Mouse (Mus musculus): Measurements from ENCODE around the gene Pla2g2f.

Pla2g2f gene

GRCm38 (mm10) chr4:138757416-138757815 is at the start of gene Pla2g2f:
TSS of gene Pla2g2f (minus strand) at chr4:138757626.
- no peak for DNase-seq (ENCODE audit: low spot score)

GRCm38 (mm10) chr4:138806920-138807541 is 49.6 kb upstream of the Pla2g2f start:
- no peak for DNase-seq (ENCODE audit: low spot score)

DNA sequence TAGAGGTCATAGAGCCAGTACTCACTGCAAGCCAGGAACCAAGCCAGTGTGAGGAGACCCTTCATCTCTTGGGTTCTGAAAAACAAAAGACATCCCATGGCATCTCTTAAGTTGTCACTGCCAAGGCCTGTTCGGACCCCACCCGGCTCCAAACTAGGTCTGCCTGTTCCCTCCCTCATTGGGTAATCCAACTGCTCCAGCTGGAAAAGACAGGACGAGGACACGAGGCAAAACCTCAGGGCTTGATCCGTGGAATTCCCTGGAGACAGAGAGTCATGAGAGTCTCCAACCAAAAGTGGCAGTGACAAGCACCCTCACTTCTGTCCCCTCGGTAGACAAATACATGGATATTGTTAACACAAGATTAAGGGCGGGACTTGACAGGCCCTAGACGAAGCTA is 48.7 kb upstream of the Pla2g2f start:
- no peak for DNase-seq (ENCODE audit: low spot score)

- DNase-seq (ENCODE audit: low spot score) = no peak
Measured at GRCm38 (mm10) chr4:138805248-138805647, 47.8 kb upstream of the Pla2g2f start.

DNA sequence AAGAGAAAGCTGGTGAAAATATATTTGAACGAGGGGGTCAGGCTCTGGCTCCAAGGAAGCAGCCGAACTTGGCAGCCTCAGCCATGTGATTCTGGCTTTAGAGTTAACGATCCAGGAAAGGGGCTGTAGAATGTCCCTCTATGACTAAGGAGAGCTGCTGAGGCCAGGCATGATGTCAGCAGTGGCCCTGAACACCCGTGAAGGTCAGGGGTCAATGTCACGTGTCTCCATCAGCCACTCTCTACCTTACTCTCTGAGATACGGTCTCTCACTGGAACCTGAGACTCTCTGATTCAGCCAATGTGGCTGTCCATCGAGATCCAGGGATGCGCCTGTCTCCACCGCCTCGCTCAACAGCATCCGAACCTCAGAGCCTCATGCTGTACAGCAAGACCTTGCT is 45.5 kb upstream of the Pla2g2f start:
- no peak for DNase-seq (ENCODE audit: low spot score)

DNA sequence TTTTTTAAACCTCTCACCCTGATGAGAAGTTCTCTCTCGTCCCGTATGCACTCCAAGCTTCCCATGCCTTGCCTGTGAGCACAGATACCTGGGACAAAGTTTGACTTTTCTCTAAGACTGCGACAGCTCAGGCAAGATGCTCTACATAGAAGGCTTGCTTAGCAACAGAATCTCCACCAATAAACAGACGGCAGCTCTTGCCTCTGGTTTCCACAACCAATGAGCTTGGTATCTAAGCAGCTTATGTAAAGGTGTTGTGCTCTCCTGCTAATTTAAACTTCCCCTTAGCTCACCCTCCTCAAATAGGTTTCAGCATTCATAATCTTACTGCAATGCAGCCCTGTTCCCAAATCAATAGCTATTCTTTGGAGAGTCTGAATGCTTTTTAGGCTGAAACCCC is 44.2 kb upstream of the Pla2g2f start:
- no peak for DNase-seq (ENCODE audit: low spot score)

- DNase-seq (ENCODE audit: low spot score) = no peak
Measured at GRCm38 (mm10) chr4:138800134-138800744, 42.8 kb upstream of the Pla2g2f start.

- DNase-seq (ENCODE audit: low spot score) = no peak
Measured at GRCm38 (mm10) chr4:138797217-138797570, 39.8 kb upstream of the Pla2g2f start.

DNA sequence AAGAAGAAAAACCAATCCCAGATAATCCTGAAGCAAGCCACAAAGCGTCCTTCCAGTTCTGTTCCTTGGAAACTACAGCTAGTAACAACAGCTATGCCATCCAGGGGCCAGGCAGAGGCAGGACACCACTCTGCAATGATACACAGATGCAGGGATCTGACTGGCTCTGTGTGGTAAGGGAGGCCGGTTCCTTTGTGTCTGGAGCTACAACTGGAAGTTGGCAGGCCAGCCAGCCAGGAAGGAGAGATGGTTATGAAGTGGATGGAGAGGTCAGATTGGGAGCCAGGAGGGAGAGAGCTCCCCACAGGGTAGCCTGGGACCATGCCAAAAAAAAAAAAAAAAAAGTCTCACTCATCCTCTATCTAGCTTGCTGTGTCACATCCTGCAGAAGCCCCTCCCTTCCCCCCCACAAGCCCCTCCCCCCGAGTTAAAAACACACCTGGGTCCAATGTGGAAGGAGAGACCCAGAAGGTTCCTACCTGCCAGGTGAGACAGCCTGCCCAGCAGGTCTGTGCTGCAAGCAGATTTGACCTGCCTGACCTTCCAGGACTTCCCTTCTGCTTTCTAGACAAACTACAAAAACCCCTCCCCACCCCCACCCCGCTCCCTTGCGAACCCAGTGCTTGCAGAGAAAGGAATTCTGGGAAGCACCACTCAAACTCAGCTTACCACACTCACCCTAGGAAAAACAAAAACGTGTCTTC is 39.2 kb upstream of the Pla2g2f start:
- no peak for DNase-seq (ENCODE audit: low spot score)

- no peak for DNase-seq (ENCODE audit: low spot score)
Measured at GRCm38 (mm10) chr4:138794344-138794743, 36.9 kb upstream of the Pla2g2f start.

- no peak for DNase-seq (ENCODE audit: low spot score)
Measured at GRCm38 (mm10) chr4:138793276-138793675, 35.9 kb upstream of the Pla2g2f start.

DNA sequence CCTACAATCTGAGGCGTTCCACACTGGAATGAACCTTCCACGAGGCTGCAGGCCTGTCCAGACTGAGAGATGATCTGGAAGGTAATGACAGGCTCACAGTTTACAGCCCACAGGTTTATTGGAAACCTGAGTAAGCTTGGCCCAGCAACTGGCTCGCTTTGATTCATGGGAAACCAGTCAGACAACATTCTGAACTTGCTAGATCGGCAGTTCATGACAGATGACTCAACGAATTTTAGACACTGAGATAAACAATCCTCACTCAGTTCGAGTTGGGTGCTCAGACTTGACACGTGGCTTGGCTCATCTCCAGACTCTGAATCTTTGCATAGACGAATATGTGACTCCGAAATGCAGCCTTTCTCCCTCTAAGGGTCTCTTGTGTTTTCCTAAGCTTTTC is 35.2 kb upstream of the Pla2g2f start:
- DNase-seq (ENCODE audit: low spot score) = no peak

GRCm38 (mm10) chr4:138791452-138791851 is 34.0 kb upstream of the Pla2g2f start:
- no peak for DNase-seq (ENCODE audit: low spot score)

DNA sequence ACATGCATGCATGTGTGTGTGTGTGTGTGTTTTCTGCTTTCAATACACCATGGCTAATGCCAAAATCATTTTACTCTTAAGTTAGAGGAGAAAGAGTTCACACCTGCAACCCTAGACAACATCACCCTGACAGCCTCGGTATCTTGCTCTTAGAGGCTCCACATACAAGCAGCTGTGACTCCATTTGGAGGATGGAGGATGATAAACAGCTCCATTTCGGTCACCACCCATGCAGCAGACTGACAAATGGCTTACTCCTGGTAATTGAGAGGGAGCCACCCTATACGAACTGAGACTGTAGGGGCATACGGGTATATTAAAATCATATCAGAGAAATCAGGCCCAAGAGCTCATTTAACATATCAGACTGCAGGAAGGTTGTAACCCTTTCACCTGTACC is 31.0 kb upstream of the Pla2g2f start:
- no peak for DNase-seq (ENCODE audit: low spot score)

DNA sequence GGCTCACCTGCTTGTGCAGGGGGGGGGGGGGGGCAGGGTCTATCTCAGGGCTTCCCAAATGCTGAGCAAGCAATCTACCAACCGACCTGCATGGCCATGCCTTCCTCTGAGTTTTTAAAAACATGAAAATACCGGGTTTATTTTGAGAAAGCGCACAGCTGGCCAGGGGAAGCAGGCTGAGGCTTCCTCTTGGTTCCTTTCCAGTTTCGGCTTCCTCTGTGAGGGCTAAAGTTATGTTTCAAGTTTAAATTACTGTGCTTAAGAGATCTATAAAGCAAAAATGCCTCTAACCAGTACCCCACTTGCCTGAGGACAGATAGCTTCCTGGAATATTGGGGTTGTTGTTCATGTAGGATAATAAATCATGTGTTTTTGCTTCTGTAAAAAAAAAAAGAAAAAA is 28.7 kb upstream of the Pla2g2f start:
- DNase-seq (ENCODE audit: low spot score) = no peak

- DNase-seq (ENCODE audit: low spot score) = no peak
Measured at GRCm38 (mm10) chr4:138785721-138786120, 28.3 kb upstream of the Pla2g2f start.

- no peak for DNase-seq (ENCODE audit: low spot score)
Measured at GRCm38 (mm10) chr4:138782098-138782497, 24.7 kb upstream of the Pla2g2f start.

- no peak for DNase-seq (ENCODE audit: low spot score)
Measured at GRCm38 (mm10) chr4:138780300-138780699, 22.9 kb upstream of the Pla2g2f start.

DNA sequence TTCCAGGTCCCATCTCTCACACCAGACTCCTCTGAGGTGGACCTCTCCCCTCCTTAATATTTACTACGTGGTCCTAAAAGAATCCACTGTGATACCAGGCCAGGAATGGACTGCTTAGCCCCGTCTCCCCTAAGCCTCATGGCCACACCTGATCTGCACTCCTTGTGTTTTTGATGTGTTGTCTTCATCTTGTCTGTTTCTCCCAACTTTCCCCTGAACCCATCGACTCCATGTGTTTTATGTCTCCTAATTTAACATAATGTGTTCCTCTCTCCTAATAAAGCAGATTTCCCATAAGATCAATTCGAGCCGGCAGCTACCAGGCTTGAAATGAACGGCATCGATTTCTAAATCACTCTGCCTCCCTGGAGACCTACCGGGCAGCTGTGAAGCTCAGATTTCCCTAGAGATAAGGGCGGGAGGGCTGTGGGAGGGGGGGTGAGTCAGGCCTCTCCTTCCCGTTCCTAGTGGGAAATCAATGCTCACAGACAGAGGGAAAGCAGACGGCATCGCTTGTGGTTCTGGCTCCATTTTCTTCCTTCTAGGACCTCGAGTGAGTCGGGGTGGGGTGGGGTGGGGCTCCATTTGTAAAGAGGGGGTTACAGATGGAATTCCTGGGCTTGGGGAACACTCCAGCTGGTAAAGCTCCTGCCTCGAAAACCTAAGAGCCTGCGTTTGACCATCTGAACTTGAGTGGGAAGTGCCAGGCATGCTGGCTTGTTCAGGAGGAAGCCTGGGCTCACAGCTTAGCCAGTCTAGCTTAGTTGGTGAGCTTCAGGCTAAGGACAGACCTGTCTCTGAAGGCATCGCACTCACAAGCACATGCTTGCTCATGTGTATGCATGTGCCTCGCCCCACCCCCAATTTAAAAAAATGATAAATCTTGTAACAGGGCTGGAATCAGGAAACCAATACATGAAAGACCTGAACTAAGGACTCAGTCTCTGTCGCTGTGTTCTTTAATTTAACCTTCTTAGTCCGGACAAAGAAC is 20.3 kb upstream of the Pla2g2f start:
- DNase-seq (ENCODE audit: low spot score) = no peak

DNA sequence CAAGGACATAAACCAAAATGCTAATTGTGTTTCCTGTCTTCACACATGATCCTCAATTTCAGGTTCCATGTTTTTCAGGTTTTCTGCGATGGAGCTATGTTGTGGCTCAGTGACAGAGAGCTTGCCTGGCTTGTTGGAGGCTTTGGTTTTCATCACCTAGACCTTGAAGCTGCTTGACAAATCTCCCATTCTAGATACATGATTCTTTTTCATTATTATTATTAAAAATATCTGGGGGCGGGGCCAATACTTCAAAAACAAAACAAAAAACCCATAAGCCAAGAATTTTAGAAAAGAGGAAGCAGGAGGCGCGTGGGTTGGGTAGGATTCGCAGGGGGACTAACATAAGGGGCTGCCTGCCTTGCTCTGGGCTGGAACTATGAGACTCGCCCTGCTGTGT is 18.0 kb upstream of the Pla2g2f start, which contains the start of gene Pla2g2d:
Pla2g2d (plus strand) TSS at position 301 of the 400 bp plus-strand sequence.
- no peak for DNase-seq (ENCODE audit: low spot score)

DNA sequence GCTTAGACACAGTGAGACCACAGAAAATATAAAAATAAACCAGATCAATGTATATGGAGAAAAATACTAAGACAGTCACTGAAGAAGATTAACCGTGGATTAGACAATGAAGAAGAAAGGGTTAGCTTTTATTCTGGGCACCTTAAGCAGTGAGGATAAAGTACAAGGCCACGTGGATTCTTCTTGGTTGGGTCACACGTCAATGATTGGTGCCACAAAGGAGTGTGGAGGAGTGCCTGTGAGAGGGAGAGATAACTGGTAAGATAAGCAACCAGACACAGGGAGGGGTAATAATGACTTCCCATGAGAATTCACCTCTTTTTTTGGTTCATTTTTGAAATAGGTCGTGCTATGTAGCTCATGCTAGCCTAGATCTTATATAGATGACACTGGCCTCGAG is 15.0 kb upstream of the Pla2g2f start:
- no peak for DNase-seq (ENCODE audit: low spot score)

DNA sequence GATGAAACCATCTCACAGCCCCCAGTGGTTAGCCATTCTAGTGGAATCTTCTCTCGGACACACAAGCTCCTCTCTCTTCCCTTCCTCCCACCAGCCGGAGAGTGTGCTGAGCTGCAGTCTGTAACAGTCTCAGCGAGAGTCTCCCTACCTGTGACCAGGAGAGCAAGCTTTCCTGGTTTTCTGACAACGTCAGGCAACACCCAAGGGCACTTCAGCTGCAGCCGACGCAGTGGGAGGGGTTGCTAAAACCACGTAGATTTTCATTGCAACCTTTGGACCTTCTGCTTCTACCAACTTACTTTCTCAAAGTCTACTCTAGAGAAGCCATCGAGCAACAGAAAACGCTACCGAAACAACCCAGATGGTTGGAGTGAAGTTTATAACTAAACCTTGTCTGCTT is 14.5 kb upstream of the Pla2g2f start:
- DNase-seq (ENCODE audit: low spot score) = no peak

Data from T-cell, adult 2 months (primary cell).